Mouse (Mus musculus) monocyte, adult 2 months (primary cell): ENCODE data around the gene Ccdc124.
"Not testable (repeated sequence)": the region's sequence is repeated elsewhere in the genome, so short reads cannot be mapped to it uniquely, and the experiment has no call there.

Source experiments
- DNase-seq, 2 experiments: peaks; one replicate each; pipeline ENCODE4 v3.0.0; 2022; ENCODE audit warnings: low spot score in 2 of 2, low read depth in 1 of 2

Gene Ccdc124

DNA sequence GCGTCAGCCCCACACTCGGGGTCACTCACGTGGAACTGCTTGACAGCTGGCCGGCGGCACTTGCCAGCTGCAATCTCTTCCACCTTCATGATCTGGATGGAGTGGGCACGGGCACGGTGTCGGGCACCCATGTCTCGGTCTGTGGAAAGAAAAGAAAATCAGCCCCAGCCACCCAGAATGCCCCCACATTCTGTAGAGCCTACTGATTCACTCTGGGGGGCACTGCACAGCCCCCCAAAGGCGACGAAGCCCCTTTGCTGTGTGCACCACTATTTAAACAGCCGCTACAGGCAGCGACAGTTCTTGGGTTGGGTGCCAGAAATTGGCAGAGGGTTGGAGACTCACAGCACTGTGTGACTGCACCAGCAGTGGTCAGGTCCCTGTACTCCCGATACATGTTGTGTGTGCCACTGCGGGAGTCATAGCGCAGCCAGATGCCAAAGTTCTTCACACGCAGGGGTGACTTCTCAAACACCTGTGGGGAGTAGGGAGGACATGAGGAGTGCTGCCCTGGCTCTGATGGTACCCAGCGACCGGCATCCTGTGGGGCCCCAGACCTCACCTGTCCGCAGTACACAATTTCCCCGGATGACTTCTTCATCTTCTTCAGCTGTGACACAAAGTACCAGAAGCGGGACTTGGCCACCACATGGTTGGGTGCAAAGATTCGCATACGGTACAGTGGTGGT is 22.0 kb upstream of the Ccdc124 start:
- not testable (repeated sequence) for DNase-seq

DNA sequence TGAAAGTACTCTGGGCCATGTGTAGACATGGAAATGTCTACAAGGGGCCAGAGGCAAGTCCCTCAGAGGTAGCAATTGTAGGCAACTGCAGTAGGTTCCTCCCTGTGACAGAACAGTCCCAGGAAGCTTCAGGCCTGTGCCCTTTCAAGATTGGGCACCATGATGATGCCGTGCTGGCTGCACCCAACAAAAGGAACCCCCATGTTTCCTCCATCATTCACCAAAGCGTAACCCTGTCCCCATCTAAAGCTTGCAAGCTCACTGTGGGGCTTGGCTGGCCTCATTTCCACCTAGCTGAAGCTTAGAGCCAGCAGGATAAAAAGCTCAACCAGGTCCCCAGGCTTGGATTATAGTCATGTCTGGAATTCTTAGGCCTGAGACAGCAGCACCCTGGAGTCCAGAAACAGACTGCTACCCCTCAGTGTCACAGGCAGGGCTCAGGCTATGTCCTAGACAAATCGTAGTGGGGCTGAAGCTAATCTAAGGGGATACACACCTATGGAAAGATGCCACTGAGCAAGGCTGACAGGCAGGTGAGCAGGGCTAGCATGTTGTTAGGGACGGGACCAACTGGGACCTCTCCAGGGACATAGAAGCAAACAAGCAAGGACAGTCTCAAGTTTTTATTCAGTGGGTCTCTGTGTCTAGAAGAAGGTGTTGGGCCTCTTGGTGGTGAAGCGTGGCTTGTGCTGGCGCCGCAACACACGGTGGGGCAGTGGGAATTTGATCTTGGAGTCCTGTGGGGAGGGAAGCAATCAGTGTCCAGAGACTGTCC is 21.2 kb upstream of the Ccdc124 start:
- no peak for DNase-seq

- DNase-seq: no peak
Observed at GRCm38 (mm10) chr8:70894385-70894720, 20.6 kb upstream of the Ccdc124 start.

GRCm38 (mm10) chr8:70893656-70894384 is 20.1 kb upstream of the Ccdc124 start:
- peak in 1 of 2 experiments; percentile 47 for DNase-seq

GRCm38 (mm10) chr8:70892896-70893655 is 19.3 kb upstream of the Ccdc124 start:
- no peak for DNase-seq

DNA sequence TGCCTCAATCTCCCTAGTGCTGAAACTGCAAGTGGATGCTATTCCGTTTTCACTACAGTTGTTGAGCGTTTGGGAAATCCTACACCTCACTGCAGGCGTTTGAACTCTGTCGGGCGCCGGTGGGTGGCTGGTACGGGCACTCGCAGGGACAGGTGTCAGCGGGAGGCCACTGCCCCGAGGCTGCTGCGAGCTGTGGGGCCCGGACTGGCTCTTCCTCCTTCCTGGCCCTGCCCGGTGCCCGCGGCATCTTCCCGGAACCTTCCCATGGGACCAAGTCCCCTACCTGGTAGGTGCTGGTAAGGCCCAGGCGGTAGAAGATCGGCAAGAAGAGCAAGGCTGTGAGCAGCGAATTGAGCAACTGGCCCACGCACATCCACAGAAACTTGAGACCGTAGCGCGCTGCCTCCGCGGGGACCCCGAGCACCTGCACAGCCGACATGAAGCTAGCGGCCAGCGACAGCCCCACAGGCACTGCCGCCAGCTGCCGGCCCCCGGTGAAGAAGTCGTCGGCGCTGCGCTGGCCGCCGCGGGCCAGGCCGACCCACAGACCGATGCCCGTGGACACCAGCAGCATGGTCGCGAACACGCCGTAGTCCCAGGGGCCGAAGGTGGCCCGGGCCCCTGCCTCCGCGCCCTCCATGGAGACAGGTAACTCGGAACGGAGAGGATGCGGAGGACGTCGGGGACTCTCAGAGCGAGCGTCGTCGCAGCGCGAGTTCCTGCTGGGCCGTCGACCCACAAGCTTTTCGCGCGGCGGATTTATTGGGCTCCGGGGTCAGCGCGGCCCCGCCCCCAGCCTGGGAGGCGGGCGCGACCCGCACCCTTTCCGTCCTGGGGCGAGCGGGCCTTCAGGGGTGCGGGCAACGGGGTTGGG is 18.5 kb upstream of the Ccdc124 start, which contains the start of gene Slc5a5:
Gene Slc5a5 (minus strand): TSS at position 736 of the 874 bp plus-strand sequence.
- no peak for DNase-seq

DNA sequence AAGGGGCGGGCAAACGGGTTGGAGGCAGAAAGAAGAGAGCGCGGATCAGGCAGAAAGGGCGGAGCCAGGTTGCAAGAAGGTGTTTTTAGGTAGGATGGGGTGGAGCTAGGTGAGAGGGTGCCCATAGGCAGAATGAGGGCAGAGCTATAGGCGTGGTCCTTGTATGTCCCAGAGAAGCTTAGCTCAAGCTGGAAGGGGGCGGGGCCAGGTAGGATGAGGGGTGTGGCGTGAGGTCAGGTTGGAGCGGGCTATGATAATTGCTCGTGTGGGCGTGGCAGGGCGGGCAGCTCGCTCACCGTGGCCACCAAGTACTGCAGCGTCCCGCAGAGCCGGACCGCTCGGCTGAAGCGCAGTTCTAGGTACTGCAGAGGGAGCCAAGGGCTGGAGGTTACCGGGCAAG is 17.6 kb upstream of the Ccdc124 start:
- no peak for DNase-seq

GRCm38 (mm10) chr8:70890656-70891055 is 16.9 kb upstream of the Ccdc124 start:
- no peak for DNase-seq

DNA sequence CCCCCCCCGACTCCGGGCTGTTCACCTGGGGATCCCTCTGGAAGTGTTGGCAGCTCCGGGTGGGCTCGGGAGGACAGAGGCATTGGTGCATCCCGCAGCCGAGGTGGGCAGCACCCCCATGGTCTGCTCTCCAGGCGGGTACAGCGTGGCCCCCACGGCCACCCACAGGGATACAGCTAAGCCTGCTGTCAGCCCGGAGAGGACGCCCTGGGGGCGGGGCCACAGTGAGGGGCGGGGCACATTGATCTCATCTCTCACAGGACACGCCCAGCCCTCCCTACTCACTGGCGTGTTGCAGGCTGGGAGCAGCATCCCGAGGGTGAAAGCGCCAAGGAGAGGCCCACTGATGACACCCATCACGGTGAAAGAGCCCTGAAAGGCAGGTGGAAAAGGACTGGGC is 13.9 kb upstream of the Ccdc124 start:
- no peak for DNase-seq

DNA sequence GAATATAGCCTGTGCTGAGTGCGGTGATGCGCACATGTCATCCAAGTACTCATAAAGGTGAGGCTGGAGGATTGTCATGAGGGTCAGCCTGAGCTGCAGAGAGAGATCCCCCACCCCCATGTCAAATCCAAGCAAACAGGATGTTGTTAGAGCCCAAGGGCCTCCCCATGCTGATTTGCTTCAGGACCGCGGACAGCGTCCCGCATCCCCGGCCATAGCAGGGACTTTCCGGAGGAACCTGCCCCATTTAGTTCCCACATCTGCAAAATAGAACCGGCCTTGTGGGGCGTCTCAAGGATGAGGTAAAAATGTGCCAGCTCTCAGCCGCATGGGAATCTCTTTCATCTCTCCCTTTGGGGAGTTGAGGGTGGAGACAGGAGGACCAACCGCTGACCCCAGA is 11.9 kb upstream of the Ccdc124 start:
- DNase-seq: no peak

GRCm38 (mm10) chr8:70884683-70885082 is 10.9 kb upstream of the Ccdc124 start:
- no peak for DNase-seq

DNA sequence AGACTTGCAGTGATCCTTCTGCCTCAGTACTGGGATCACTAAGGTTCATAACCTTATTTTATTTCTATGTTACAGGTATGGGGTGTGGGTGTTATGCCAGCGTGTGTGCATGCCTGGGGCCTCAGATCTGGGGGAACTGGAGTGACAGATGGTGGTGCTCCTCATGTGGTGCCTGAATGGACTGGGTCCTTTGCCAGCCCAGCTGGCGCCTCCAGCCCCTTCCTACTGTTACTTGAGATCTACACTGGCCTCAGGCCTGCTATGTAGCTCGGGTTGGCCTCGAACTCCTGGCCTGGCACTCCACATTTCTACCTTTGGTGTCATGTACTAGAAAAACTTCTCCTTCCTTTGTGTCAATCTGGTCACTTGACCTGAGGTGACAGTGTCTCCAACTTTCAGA is 10.5 kb upstream of the Ccdc124 start:
- no peak for DNase-seq

- no peak for DNase-seq
Observed at GRCm38 (mm10) chr8:70880546-70880945, 6.8 kb upstream of the Ccdc124 start.

- DNase-seq: no peak
Observed at GRCm38 (mm10) chr8:70880126-70880525, 6.4 kb upstream of the Ccdc124 start.

GRCm38 (mm10) chr8:70879500-70879899 is 5.8 kb upstream of the Ccdc124 start:
- DNase-seq: no peak

GRCm38 (mm10) chr8:70878178-70878577 is 4.4 kb upstream of the Ccdc124 start:
- DNase-seq: no peak

GRCm38 (mm10) chr8:70876382-70876781 is 2.6 kb upstream of the Ccdc124 start:
- DNase-seq: no peak

GRCm38 (mm10) chr8:70874441-70874840 is 706 bp upstream of the Ccdc124 start:
- no peak for DNase-seq

- no peak for DNase-seq
Observed at GRCm38 (mm10) chr8:70872643-70873363, 932 bp downstream of the Ccdc124 start.
